Mouse (Mus musculus): ENCODE results near the gene Sart1.

DNA sequence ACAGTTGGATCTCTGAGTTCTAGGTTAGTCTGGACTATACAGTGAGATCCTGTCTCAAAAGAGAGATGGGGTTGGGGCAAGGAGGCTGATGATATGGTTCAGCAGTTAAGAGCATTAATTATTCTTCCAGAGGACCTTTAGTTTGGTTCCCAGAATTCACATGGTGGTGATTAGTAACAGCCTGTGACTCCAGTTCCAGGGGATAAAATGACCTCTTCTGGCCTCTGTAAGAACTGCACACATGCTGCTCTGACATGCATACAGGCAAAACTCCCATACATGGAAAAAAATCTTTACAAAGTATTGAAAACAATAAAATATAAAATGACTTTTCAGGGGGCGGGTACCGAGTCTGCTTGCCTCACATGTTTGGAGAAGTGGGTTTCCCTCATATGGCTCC, 39.6 kb upstream of the Sart1 start:
- no peak for TF ChIP-seq EP300 (IDR thresholded peaks at IDR 0.05; ENCODE audit: low read depth)
- peak; percentile 68 for TF ChIP-seq CTCF (IDR thresholded peaks at IDR 0.05; ENCODE audit: low read depth)
